Mouse (Mus musculus): ENCODE results near the gene Epb41. TPM values are rescaled to one million over a fixed set of nuclear protein-coding genes. Genes with fewer than 3 reads are reported as not detected.
A peak's percentile ranks its signal among the peaks of the same experiment; 100 is the strongest.

Epb41 gene
- total and polyA plus RNA-seq, 3 experiments: 58.7 to 256 (median 128) TPM

DNA sequence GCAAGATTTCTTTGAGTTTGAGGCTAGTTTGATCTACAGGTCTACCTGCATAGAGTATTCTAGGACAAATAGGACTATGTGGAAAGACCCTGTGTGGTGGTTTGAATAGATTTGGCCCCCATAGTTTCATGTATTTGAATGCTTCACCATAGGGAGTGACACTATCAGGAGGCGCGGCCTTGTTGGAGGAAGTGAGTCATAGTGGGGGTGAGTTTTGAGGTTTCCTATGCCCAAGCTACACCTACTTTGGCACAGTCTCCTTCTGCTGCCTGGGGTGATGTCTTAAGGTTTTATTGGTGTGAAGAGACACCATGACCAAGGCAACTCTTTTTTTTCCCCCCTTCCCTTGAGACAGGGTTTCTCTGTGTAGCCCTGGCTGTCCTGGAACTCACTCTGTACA, 51.3 kb downstream of the Epb41 start:
- Histone ChIP-seq H3K27ac (no peak overlapping the region), H3K9ac (ENCODE audit: low read depth, low read length) (no peak overlapping the region), H3K4me3 (no peak overlapping the region), H3K36me3 (ENCODE audit: control insufficient read depth, insufficient read depth, low read length) (peaks cover 17% of the 10 kb centered on the region), H3K4me1 (ENCODE audit: control insufficient read depth, insufficient read depth, low read length) (peaks cover 9% of the 10 kb centered on the region), H3K79me2 (replicated peaks; ENCODE audit: control insufficient read depth, insufficient read depth, low read length) (peaks cover 2% of the 10 kb centered on the region; the same call in 1 of the 2 replicates), H3K27me3 (ENCODE audit: control insufficient read depth, insufficient read depth, low read length) (no peaks in the 10 kb centered on the region)
- DNase-seq: no peak
- TF ChIP-seq EP300 (IDR thresholded peaks at IDR 0.05; ENCODE audit: insufficient read depth, low read depth, low read length) (no peak), CTCF (IDR thresholded peaks at IDR 0.05) (no peak), POLR2A (IDR thresholded peaks at IDR 0.05; ENCODE audit: insufficient read depth, low read depth, low read length) (no peak)
- intact Hi-C loops (cut with DNase I): loop anchor here (5.0 kb wide), 1 partner anchor 47 kb away; no protein-coding TSS in a partner anchor
- 91% methylated on average over 2 of the region's 2 CpGs for WGBS

DNA sequence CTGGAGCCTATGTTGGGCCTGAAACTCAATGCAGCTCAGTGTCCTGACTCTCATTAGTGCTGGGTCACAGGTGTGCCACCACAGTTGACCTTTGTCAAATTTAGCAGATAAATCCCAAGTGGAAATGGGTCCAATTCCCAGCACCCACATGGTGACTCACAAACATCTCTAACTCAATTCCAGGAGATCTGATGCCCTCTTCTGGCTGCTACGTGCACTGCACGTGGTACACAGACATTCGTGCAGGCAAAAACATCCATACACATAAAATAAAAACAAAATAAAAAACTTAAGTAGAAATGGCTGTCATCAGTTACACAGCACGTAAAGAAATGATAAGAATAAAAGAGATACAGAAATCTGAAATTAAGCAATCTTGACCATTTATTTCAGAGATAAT, 52.5 kb downstream of the Epb41 start:
- DNase-seq: no peak
- H3K27ac ChIP-seq: no peak overlapping the region
- 94% methylated on average over 4 of the region's 4 CpGs for WGBS
- H3K79me2 ChIP-seq (replicated peaks; ENCODE audit: control insufficient read depth, insufficient read depth, low read length): peaks cover 2% of the 10 kb centered on the region; the same call in 1 of the 2 replicates
- no peak for TF ChIP-seq EP300 (IDR thresholded peaks at IDR 0.05; ENCODE audit: insufficient read depth, low read depth, low read length)
- TF ChIP-seq POLR2A (IDR thresholded peaks at IDR 0.05; ENCODE audit: insufficient read depth, low read depth, low read length): no peak
- TF ChIP-seq CTCF (IDR thresholded peaks at IDR 0.05): peak; percentile 61
- H3K36me3 ChIP-seq (ENCODE audit: control insufficient read depth, insufficient read depth, low read length): peaks cover 10% of the 10 kb centered on the region
- no peak overlapping the region for H3K4me3 ChIP-seq
- intact Hi-C loops (cut with DNase I): loop anchor here (5.0 kb wide), 1 partner anchor 45 kb away; no protein-coding TSS in a partner anchor
- H3K27me3 ChIP-seq (ENCODE audit: control insufficient read depth, insufficient read depth, low read length): no peaks in the 10 kb centered on the region
- H3K4me1 ChIP-seq (ENCODE audit: control insufficient read depth, insufficient read depth, low read length): peaks cover 6% of the 10 kb centered on the region
- H3K9ac ChIP-seq (ENCODE audit: low read depth, low read length): no peak overlapping the region

DNA sequence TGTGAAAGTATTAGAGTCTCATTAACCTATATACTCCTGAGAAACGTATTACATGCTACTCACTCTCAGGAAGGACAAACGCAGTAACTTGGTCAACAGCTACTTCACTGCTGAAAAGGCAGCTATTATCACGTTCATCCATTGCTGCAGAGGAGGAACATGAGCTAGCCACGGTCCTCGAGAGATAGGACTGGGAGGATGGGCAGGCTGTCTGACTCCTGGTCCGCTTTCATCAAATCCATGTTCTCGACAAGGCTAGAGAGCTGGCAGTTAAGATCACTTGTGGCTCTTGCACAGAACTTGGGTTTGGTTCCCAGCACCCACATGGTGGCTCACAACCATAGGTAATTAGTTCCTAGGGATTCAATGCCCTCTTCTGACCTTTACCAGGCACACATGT, 53.2 kb downstream of the Epb41 start:
- H3K4me3 ChIP-seq: no peak overlapping the region
- H3K9ac ChIP-seq (ENCODE audit: low read depth, low read length): no peak overlapping the region
- no peak for DNase-seq
- no peaks in the 10 kb centered on the region for H3K27me3 ChIP-seq (ENCODE audit: control insufficient read depth, insufficient read depth, low read length)
- H3K27ac ChIP-seq: no peak overlapping the region
- peaks cover 4% of the 10 kb centered on the region for H3K36me3 ChIP-seq (ENCODE audit: control insufficient read depth, insufficient read depth, low read length)
- intact Hi-C loops (cut with DNase I): loop anchor here (5.0 kb wide), 1 partner anchor 45 kb away; no protein-coding TSS in a partner anchor
- peaks cover 4% of the 10 kb centered on the region for H3K4me1 ChIP-seq (ENCODE audit: control insufficient read depth, insufficient read depth, low read length)
- peaks cover 2% of the 10 kb centered on the region; the same call in 1 of the 2 replicates for H3K79me2 ChIP-seq (replicated peaks; ENCODE audit: control insufficient read depth, insufficient read depth, low read length)
- WGBS: 87% methylated on average over 7 of the region's 7 CpGs
- TF ChIP-seq CTCF (IDR thresholded peaks at IDR 0.05) (no peak), POLR2A (IDR thresholded peaks at IDR 0.05; ENCODE audit: insufficient read depth, low read depth, low read length) (no peak), EP300 (IDR thresholded peaks at IDR 0.05; ENCODE audit: insufficient read depth, low read depth, low read length) (no peak)

DNA sequence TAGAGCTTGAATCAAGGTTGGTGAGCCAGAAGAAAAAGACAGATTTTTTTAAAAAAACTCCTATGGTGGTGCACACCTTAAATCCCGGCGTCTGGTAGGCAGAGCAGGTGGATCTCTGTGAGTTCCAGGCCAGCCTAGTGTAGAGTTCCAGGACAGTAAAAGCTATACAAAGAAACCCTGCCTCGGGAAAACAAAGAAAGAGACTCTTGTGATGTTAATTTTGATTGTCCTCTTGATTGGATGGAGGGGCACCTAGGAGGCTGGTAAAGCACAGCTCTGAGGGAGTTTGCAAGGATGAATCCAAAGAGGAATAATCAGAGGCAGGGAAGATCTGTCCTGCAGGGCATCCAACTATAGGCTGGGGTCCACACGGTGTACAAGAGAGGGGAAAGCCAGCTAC, 56.6 kb downstream of the Epb41 start:
- H3K4me1 ChIP-seq (ENCODE audit: control insufficient read depth, insufficient read depth, low read length): peaks cover 1% of the 10 kb centered on the region
- H3K79me2 ChIP-seq (replicated peaks; ENCODE audit: control insufficient read depth, insufficient read depth, low read length): peaks cover 2% of the 10 kb centered on the region; the same call in 1 of the 2 replicates
- H3K27ac ChIP-seq: no peak overlapping the region
- H3K36me3 ChIP-seq (ENCODE audit: control insufficient read depth, insufficient read depth, low read length): peaks cover 3% of the 10 kb centered on the region
- DNase-seq: no peak
- 67% methylated on average over 4 of the region's 4 CpGs for WGBS
- H3K27me3 ChIP-seq (ENCODE audit: control insufficient read depth, insufficient read depth, low read length): no peaks in the 10 kb centered on the region
- intact Hi-C loops (cut with DNase I): no loop called here
- TF ChIP-seq CTCF (IDR thresholded peaks at IDR 0.05): no peak
- TF ChIP-seq EP300 (IDR thresholded peaks at IDR 0.05; ENCODE audit: insufficient read depth, low read depth, low read length): no peak
- no peak for TF ChIP-seq POLR2A (IDR thresholded peaks at IDR 0.05; ENCODE audit: insufficient read depth, low read depth, low read length)
- H3K9ac ChIP-seq (ENCODE audit: low read depth, low read length): no peak overlapping the region
- no peak overlapping the region for H3K4me3 ChIP-seq

DNA sequence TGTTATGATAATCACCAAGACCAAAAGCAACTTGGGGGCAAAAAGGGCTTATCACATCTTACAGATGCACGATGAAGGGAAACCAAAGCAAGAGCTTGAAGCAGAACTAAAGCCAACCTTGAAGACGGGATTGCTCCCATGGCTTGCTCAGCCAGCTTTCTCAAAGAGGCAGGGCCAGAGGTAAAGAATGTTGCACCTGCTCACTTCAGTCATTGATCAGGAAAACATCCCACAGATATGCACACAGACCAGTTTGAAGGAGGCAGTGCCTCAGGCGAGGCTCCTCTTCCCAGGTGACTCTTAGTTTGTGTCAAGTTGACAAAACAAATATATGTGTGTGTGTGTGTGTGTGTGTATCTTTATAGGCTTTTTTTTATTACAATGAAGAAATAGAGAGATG, 59.7 kb downstream of the Epb41 start:
- H3K4me1 ChIP-seq (ENCODE audit: control insufficient read depth, insufficient read depth, low read length): peaks cover 1% of the 10 kb centered on the region
- H3K79me2 ChIP-seq (replicated peaks; ENCODE audit: control insufficient read depth, insufficient read depth, low read length): peaks cover 2% of the 10 kb centered on the region
- 88% methylated on average over 3 of the region's 3 CpGs for WGBS
- H3K4me3 ChIP-seq: no peak overlapping the region
- peaks cover 3% of the 10 kb centered on the region for H3K36me3 ChIP-seq (ENCODE audit: control insufficient read depth, insufficient read depth, low read length)
- no peak overlapping the region for H3K27ac ChIP-seq
- TF ChIP-seq EP300 (IDR thresholded peaks at IDR 0.05; ENCODE audit: insufficient read depth, low read depth, low read length): no peak
- TF ChIP-seq POLR2A (IDR thresholded peaks at IDR 0.05; ENCODE audit: insufficient read depth, low read depth, low read length): no peak
- TF ChIP-seq CTCF (IDR thresholded peaks at IDR 0.05): no peak
- H3K9ac ChIP-seq (ENCODE audit: low read depth, low read length): no peak overlapping the region
- no peak for DNase-seq
- intact Hi-C loops (cut with DNase I): no loop called here
- H3K27me3 ChIP-seq (ENCODE audit: control insufficient read depth, insufficient read depth, low read length): no peaks in the 10 kb centered on the region

DNA sequence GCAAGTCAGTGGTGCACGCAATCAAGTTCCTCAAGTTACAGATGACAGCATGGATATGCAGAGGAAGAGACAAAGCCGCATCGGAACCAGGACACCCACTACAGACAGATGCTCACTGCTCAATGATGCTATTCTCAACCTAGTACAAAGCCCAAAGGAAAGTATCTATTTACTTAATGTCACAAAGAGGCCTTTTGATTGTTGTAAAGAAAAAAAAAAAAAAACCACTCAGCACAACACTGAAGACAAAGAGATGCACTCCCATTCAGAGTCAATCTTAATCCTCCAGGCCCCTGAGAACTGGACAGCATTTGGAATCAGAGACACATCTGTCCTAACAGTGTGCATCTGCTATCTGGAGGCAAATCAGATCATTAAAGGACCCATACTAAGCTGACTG, 63.5 kb downstream of the Epb41 start:
- Histone ChIP-seq H3K36me3 (ENCODE audit: control insufficient read depth, insufficient read depth, low read length) (peaks cover under 1% of the 10 kb centered on the region; the same call in 1 of the 2 replicates), H3K4me3 (no peak overlapping the region), H3K27me3 (ENCODE audit: control insufficient read depth, insufficient read depth, low read length) (no peaks in the 10 kb centered on the region), H3K4me1 (ENCODE audit: control insufficient read depth, insufficient read depth, low read length) (no peaks in the 10 kb centered on the region; the same call in none of the 2 replicates), H3K9ac (ENCODE audit: low read depth, low read length) (no peak overlapping the region), H3K79me2 (replicated peaks; ENCODE audit: control insufficient read depth, insufficient read depth, low read length) (peaks cover 3% of the 10 kb centered on the region), H3K27ac (no peak overlapping the region)
- no peak for TF ChIP-seq EP300 (IDR thresholded peaks at IDR 0.05; ENCODE audit: insufficient read depth, low read depth, low read length)
- no peak for TF ChIP-seq POLR2A (IDR thresholded peaks at IDR 0.05; ENCODE audit: insufficient read depth, low read depth, low read length)
- no peak for TF ChIP-seq CTCF (IDR thresholded peaks at IDR 0.05)
- intact Hi-C loops (cut with DNase I): no loop called here
- DNase-seq: no peak
- 94% methylated on average over 3 of the region's 3 CpGs for WGBS

Data from heart, adult 2 months (tissue).